Mouse (Mus musculus) right cerebral cortex, postnatal 10 days (tissue): ENCODE data around the gene Ret.
A peak's percentile ranks its signal among the peaks of the same experiment; 100 is the strongest.

Source experiments
- DNase-seq, 2 experiments: peaks; one replicate each; pipeline ENCODE4 v3.0.0; 2021; ENCODE audit warnings: low spot score in 2 of 2

The Ret gene

GRCm38 (mm10) chr6:118197440-118197975 lies at the start of gene Ret:
Gene Ret, minus strand, starts transcription at chr6:118197718.
- DNase-seq: no peak

DNA sequence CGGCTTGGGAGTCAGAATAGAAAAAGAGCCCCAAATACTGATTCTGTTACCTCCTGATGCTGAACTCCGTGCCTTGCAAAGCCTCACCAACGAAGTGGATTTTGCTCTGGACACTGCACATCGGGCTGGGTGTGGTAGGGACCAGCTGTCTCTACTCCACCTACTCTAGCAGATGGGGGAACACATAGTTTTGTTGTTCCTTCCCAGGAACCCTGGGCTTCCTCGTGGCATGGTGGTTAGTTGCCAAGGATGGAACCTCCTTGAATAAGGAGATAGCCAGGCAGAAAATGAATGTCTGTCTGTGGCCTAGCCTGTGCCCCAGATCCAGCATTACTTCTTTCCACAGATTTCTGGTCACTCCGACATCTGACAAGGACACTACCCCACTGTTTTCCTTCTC lies 49.6 kb upstream of the Ret start:
- no peak for DNase-seq

DNA sequence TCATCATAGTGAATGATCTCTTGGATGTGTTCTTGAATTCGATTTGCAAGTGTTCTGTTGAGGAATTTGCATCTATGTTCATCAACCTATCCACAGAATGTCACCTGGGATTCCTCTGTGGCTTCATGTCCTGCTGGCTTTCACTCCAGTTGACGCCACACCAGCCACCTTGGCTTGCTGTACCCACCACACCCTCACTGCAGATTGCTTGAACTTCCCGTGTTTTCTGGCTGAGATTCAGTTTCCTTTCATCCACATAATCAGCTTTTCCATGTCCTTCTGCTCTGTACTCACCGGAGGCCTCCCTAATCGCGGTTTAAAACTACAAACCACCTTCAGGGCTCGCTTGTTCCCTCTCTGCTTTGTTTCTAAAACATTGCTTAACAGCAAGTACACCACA lies 46.6 kb upstream of the Ret start:
- no peak for DNase-seq

DNA sequence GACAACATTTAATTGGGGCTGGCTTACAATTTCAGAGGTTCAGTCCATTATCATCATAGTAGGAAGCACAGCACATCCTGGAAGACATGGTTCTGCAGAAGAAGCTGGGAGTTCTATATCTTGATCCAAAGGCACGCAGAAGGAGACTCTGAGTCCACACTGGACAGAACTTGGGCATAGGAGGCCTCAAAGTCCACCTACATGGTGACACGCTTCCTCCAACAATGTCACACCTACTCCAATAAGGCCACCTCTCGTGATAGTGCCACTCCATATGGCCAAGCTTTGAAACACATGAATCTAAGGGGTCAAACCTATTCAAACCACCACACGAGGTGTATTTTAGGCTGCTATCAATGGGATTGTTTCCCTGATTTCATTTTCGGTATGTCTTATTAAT lies 45.4 kb upstream of the Ret start:
- no peak for DNase-seq

GRCm38 (mm10) chr6:118226072-118226471 lies 28.6 kb upstream of the Ret start:
- DNase-seq: peak; percentile 46 to 61

DNA sequence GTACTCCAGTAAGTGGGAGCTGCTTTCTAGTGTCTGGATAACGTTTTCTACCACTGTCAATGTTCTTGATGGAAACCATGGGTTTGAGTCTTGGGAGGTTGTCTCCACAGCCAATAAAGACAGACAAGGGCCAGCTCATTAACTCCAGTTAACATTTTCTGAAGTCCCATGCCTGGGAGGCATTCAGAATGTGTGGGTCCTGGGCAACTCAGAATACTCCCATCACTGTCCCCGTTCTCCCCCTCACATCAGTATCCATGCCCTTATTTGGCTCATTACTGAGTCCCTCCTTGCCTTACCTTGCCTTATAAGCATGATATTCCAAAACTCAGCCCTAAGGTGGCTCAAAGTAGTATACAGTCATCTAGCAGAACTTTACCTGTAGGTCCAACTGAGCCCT lies 25.0 kb upstream of the Ret start:
- DNase-seq: no peak

DNA sequence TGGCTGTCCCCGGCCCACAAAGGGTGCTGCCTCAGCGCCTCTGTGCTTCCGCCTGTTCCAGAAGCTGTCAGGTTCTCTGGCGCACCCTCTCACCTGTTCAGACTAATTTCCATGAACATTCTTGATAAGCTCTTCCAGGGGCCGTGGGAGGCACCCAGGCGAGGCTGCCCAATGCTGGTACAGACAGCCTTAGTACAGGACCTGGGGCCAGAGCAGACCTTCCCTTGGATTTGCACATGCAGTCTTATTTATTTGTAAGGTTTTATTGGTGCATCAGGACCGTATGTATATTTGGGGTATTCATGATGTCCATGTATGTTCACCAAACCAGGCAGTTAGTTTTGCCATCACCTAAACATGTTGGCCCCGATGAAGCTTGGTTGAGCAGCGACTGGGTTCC lies 18.2 kb upstream of the Ret start:
- no peak for DNase-seq

- no peak for DNase-seq
Measured at GRCm38 (mm10) chr6:118208326-118208725, 10.8 kb upstream of the Ret start.

DNA sequence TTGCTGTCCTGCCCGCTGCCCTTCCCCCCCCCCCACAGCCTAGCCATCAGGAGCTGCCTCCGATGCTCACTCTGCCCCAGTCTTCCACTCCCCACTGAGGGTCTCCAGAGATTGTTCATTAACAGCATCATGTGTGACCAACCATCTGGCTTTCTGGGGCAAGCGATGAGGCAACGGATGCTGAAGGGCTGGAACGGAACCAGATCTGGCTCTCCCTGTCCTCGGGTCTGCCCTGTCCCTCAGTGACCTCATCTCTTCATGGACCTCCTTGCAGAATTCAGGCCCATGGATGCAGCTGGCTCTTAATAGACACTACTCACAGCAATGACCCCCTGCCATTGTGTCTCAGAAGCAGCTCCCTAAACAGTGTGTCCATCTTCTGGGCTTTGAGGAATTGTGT lies 8.9 kb upstream of the Ret start:
- DNase-seq: no peak

DNA sequence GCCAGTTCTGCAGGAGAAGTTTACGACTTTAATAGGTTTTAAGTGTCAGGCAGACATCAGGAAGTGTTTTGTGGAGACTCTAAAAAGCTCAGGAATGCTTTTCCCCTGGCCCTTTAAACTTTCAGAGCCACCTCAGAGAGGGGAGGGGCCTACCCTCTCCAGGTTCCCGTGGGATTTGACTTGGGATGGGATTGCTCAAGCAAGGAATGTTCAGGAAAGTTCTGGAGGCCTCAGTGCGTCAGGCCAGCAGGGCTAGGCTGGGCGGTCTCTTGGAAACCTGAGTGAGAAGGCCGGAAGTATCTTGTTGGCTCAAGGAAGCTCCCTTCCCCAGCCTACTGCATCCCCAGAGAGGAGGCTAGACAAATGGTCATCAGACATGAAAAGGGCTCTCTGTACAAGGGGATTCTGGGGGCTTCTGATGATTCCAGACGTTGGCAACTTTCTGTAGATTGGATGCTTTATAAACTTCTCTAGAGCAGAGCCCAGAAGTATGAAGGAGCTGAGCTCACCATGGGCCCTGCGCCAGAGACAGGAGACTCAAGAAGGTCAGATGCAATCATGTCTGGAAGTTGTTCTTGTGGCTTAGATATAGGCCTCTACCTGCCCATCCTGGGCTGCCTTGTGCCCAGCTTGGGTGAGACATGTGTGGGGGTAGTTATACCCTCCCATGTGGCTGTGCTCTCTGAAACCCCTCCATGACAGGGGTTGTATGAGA lies 7.8 kb upstream of the Ret start:
- no peak for DNase-seq

- no peak for DNase-seq
Measured at GRCm38 (mm10) chr6:118204112-118204511, 6.6 kb upstream of the Ret start.

GRCm38 (mm10) chr6:118196751-118197439 lies 623 bp downstream of the Ret start:
- peak in 1 of 2 experiments; percentile 38 for DNase-seq

- peak; percentile 65 to 77 for DNase-seq
Measured at GRCm38 (mm10) chr6:118195108-118195507, 2.4 kb downstream of the Ret start.

GRCm38 (mm10) chr6:118192882-118193281 lies 4.6 kb downstream of the Ret start:
- DNase-seq: no peak

DNA sequence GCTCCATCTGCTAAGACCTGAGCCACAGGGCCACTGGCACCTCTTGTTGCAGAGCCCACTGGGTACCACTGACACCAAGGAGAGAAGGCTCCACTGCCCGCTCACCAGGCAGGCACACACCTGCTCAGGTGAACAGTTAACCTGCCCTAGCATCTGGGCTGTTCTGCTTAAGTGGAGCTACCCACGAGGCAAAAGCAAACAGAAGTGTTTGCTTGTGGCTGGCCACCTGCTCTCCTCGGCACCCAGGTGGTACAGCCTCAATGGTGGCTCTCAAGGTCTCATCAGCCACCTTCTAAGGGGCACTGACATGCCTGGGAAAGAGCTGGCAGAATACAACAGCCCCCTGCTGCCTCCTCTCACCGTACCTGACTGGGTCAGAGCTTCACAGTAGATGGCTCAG lies 5.3 kb downstream of the Ret start:
- no peak for DNase-seq

DNA sequence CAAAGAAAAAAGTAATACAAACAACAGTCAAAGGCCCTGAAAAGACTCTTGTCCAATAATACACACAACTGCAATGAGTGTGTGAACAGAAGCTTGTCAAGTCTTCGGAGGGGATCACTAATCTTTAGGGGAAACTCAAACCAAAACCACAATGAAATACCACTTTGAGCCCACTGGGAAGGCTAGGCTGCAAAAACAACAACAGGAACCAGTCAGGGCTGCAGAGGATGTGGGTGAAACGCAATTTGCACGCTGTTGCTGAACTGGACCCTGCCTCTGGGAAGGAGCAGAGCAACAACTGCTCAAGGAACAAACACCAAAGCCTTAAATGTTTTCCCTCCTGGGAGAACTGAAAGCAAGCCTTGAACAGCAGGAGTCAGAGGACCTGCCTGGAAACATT lies 7.8 kb downstream of the Ret start:
- DNase-seq: no peak

DNA sequence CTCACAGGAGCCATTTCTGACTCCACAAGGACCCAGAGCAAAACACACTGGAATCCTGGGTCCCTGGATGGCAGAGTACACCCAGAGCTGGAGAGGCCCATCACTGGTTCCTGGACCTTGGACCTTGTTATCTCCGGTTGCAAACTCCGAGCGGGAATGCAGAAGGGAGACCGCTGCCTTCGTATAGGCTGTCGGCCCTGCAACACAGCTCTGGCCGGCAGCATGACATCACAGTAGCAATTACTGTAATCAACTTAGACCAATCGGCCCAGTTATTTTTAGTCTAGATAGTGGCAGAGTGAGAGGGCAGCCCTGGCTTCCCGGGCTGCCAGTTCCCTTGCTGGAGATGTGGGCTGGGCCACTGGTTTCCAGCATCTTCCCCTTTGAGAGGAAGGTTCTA lies 8.9 kb downstream of the Ret start:
- no peak for DNase-seq

DNA sequence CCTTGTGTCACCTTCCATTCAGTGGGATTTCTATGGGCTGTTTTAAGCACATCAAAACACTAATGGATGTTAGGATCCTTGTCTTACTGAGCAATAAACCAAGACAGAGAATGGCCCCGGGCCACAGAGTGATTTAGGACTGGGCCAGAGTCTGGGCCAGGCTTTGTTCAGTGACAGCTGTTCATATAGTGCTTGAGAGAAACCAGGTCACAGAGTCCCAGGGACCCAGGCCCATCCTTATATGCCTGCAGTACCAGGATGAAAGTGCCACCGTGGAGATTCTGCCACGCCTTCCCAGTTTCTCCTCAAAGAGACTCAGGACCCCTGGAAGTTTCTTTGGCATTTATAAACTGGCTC lies 10.3 kb downstream of the Ret start:
- no peak for DNase-seq

DNA sequence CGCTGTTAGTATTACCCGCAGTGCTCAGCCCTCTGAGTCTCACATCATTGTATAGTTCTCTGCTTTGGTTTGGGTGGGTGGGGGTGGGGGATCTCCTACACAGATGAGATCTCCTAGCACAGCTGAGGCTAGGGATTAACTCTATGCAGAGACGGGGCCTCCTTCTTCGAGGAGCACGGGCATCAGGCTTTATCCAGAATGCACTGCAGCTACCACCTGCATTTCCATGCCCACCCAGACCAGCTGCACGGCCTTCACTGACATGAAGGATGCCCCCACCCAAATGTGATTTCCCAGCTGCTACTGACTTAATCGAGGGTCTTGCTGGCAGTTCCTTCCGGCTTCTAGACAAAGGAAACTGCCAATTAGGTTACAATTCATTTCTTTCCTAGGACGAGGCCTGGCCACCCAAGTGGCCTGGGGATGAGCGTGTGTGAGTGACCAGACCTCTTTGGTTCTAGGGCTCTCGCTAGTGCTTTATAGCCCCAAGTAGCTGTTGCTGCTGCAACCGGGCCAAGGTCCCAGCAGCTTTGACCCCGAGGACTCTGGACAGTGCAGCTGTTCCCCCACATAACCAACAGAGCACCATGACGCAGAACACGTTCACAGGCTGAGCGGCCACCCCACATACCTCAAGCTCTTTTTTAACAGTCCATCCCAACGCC lies 10.8 kb downstream of the Ret start:
- DNase-seq: no peak

DNA sequence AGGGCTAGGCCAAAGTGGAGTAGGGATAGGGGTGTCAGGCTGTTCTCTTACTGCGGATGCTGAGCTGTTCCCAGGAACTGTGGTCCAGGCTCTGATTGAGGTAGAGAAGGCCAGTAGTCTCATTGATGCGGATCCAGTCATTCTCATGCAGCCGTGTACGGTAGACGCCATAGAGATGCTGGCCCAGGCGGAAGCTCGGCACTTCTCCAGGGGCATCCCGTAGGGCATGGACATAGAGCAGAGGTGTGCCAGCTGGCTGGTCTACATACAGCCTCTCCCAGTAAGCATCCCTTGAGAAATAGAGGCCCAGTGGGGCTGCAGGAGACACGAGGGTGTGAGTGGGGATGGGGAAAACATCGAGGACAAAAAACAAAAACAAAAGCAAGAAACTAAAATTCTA lies 13.4 kb downstream of the Ret start:
- DNase-seq: no peak

DNA sequence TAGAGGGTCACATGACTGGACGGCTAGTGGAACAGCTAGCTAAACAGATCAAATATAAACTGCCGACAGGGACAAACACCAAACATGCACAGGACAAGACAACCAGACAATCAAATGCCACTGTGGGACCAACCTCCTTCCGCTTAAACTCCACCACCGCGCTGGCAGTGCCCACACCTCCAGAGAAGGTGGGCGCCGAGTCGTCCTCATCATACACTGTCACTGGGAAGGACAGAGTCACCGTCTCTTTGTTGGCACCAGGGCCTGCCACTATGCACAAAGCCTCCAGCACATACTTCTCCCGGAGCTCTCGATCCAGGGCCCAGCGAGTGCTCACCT lies 17.5 kb downstream of the Ret start:
- no peak for DNase-seq

- DNase-seq: peak; percentile 78 to 83
Measured at GRCm38 (mm10) chr6:118179316-118180084, 18.0 kb downstream of the Ret start.
